Mouse (Mus musculus) small intestine, adult 2 months (tissue): ENCODE data around the gene Tmem131.

Source experiments
- CTCF ChIP-seq: fragments of 200-500 bp; IDR thresholded peaks from 2 replicates; pipeline ENCODE4 v1.5.1; 2012; ENCODE audit warnings: low read depth, mild to moderate bottlenecking, control low read depth, inconsistent platforms, low read length, moderate library complexity, mixed read lengths; ENCODE audit not compliant: insufficient replicate concordance, insufficient read length; ENCODE audit errors: extremely low read depth
- POLR2A ChIP-seq: fragments of 200-500 bp; IDR thresholded peaks from 2 replicates; pipeline ENCODE4 v1.6.1; 2012; ENCODE audit warnings: low read depth, mild to moderate bottlenecking, control low read depth, inconsistent platforms, low read length, moderate library complexity

- TF ChIP-seq CTCF (no peak), POLR2A (no peak)
Measured at GRCm38 (mm10) chr1:36848036-36848435, 95.4 kb downstream of the Tmem131 start.
